Mouse (Mus musculus): Measurements from ENCODE around the gene Ksr1. TPM values are rescaled to one million over a fixed set of nuclear protein-coding genes. Genes with fewer than 3 reads are reported as not detected.
"Not testable (repeated sequence)": the region's sequence is repeated elsewhere in the genome, so short reads cannot be mapped to it uniquely, and the experiment has no call there.

Gene Ksr1
- polyA plus RNA-seq, 1 experiment from 2014 or later = 5.7 TPM

- ATAC-seq (ENCODE audit: insufficient read depth, low FRiP score, low TSS enrichment) = no peak
- no peaks in the 10 kb centered on the region for H3K27me3 ChIP-seq (ENCODE audit: control insufficient read depth, insufficient read depth, low read length)
- H3K9me3 ChIP-seq (ENCODE audit: control insufficient read depth, low read length) = no peaks in the 10 kb centered on the region
- no peaks in the 10 kb centered on the region for H3K4me1 ChIP-seq (ENCODE audit: control insufficient read depth, insufficient read depth, low read length)
- no peak overlapping the region for H3K4me3 ChIP-seq (ENCODE audit: low read depth, low read length)
- no peaks in the 10 kb centered on the region; the same call in 1 of the 2 replicates for H3K36me3 ChIP-seq (ENCODE audit: control insufficient read depth, insufficient read depth, low read length)
- H3K27ac ChIP-seq (ENCODE audit: low read depth, low read length) = no peak overlapping the region
- H3K9ac ChIP-seq (ENCODE audit: low read length) = no peak overlapping the region
- no peak for DNase-seq (ENCODE audit: low spot score)
- WGBS = 93% methylated on average over 2 of the region's 2 CpGs
- no peak overlapping the region for H3K4me2 ChIP-seq (ENCODE audit: low read depth)
These were observed 133.7 kb downstream of the Ksr1 start for GRCm38 (mm10) chr11:79012529-79012928.

GRCm38 (mm10) chr11:79008891-79009290 is 137.3 kb downstream of the Ksr1 start:
- Histone ChIP-seq H3K36me3 (ENCODE audit: control insufficient read depth, insufficient read depth, low read length) (no peaks in the 10 kb centered on the region), H3K27ac (ENCODE audit: low read depth, low read length) (no peak overlapping the region), H3K27me3 (ENCODE audit: control insufficient read depth, insufficient read depth, low read length) (no peaks in the 10 kb centered on the region), H3K9ac (ENCODE audit: low read length) (no peak overlapping the region), H3K4me3 (ENCODE audit: low read depth, low read length) (no peak overlapping the region), H3K4me1 (ENCODE audit: control insufficient read depth, insufficient read depth, low read length) (no peaks in the 10 kb centered on the region), H3K4me2 (ENCODE audit: low read depth) (no peak overlapping the region), H3K9me3 (ENCODE audit: control insufficient read depth, low read length) (no peaks in the 10 kb centered on the region)
- no peak for DNase-seq (ENCODE audit: low spot score)
- 83% methylated on average over 7 of the region's 7 CpGs for WGBS
- ATAC-seq (ENCODE audit: insufficient read depth, low FRiP score, low TSS enrichment) = no peak

- no peak overlapping the region for H3K9ac ChIP-seq (ENCODE audit: low read length)
- DNase-seq (ENCODE audit: low spot score) = no peak
- WGBS = 72% methylated on average over 6 of the region's 6 CpGs
These were observed 138.0 kb downstream of the Ksr1 start for GRCm38 (mm10) chr11:79008007-79008775.

GRCm38 (mm10) chr11:79007356-79007755 is 138.9 kb downstream of the Ksr1 start:
- H3K9me3 ChIP-seq (ENCODE audit: control insufficient read depth, low read length); DNase-seq (ENCODE audit: low spot score); ATAC-seq (ENCODE audit: insufficient read depth, low FRiP score, low TSS enrichment); H3K4me1 ChIP-seq (ENCODE audit: control insufficient read depth, insufficient read depth, low read length); H3K27ac ChIP-seq (ENCODE audit: low read depth, low read length); H3K9ac ChIP-seq (ENCODE audit: low read length); H3K36me3 ChIP-seq (ENCODE audit: control insufficient read depth, insufficient read depth, low read length); H3K4me3 ChIP-seq (ENCODE audit: low read depth, low read length); H3K4me2 ChIP-seq (ENCODE audit: low read depth); H3K27me3 ChIP-seq (ENCODE audit: control insufficient read depth, insufficient read depth, low read length): not testable (repeated sequence)
- WGBS = 92% methylated on average over 3 of the region's 3 CpGs

More at GRCm38 (mm10) chr11:79008007-79008775, 138.0 kb downstream of the Ksr1 start:
- ATAC-seq (ENCODE audit: insufficient read depth, low FRiP score, low TSS enrichment) = no peak
- Histone ChIP-seq H3K9me3 (ENCODE audit: control insufficient read depth, low read length) (no peaks in the 10 kb centered on the region), H3K27me3 (ENCODE audit: control insufficient read depth, insufficient read depth, low read length) (no peaks in the 10 kb centered on the region), H3K36me3 (ENCODE audit: control insufficient read depth, insufficient read depth, low read length) (no peaks in the 10 kb centered on the region), H3K4me1 (ENCODE audit: control insufficient read depth, insufficient read depth, low read length) (no peaks in the 10 kb centered on the region), H3K27ac (ENCODE audit: low read depth, low read length) (no peak overlapping the region), H3K4me2 (ENCODE audit: low read depth) (no peak overlapping the region), H3K4me3 (ENCODE audit: low read depth, low read length) (no peak overlapping the region)

- Histone ChIP-seq H3K4me3 (ENCODE audit: low read depth, low read length) (no peak overlapping the region), H3K36me3 (ENCODE audit: control insufficient read depth, insufficient read depth, low read length) (no peaks in the 10 kb centered on the region), H3K9ac (ENCODE audit: low read length) (no peak overlapping the region), H3K9me3 (ENCODE audit: control insufficient read depth, low read length) (no peaks in the 10 kb centered on the region), H3K27me3 (ENCODE audit: control insufficient read depth, insufficient read depth, low read length) (no peaks in the 10 kb centered on the region), H3K27ac (ENCODE audit: low read depth, low read length) (no peak overlapping the region), H3K4me1 (ENCODE audit: control insufficient read depth, insufficient read depth, low read length) (no peaks in the 10 kb centered on the region), H3K4me2 (ENCODE audit: low read depth) (no peak overlapping the region)
- DNase-seq (ENCODE audit: low spot score) (no peak), ATAC-seq (ENCODE audit: insufficient read depth, low FRiP score, low TSS enrichment) (no peak)
- 74% methylated on average over 5 of the region's 5 CpGs for WGBS
These were observed 139.8 kb downstream of the Ksr1 start for GRCm38 (mm10) chr11:79006417-79006816.

GRCm38 (mm10) chr11:79005578-79006394 is 140.4 kb downstream of the Ksr1 start:
- Histone ChIP-seq H3K9me3 (ENCODE audit: control insufficient read depth, low read length) (no peaks in the 10 kb centered on the region), H3K27me3 (ENCODE audit: control insufficient read depth, insufficient read depth, low read length) (no peaks in the 10 kb centered on the region), H3K27ac (ENCODE audit: low read depth, low read length) (no peak overlapping the region), H3K9ac (ENCODE audit: low read length) (no peak overlapping the region), H3K36me3 (ENCODE audit: control insufficient read depth, insufficient read depth, low read length) (no peaks in the 10 kb centered on the region), H3K4me2 (ENCODE audit: low read depth) (no peak overlapping the region), H3K4me1 (ENCODE audit: control insufficient read depth, insufficient read depth, low read length) (no peaks in the 10 kb centered on the region), H3K4me3 (ENCODE audit: low read depth, low read length) (no peak overlapping the region)
- ATAC-seq (ENCODE audit: insufficient read depth, low FRiP score, low TSS enrichment) (no peak), DNase-seq (ENCODE audit: low spot score) (no peak)
- WGBS = 90% methylated on average over 14 of the region's 14 CpGs

GRCm38 (mm10) chr11:79003769-79004638 is 142.2 kb downstream of the Ksr1 start:
- no peak overlapping the region for H3K9ac ChIP-seq (ENCODE audit: low read length)

GRCm38 (mm10) chr11:79003053-79003768 is 143.0 kb downstream of the Ksr1 start:
- ATAC-seq (ENCODE audit: insufficient read depth, low FRiP score, low TSS enrichment) = no peak
- no peak overlapping the region for H3K4me2 ChIP-seq (ENCODE audit: low read depth)
- no peak overlapping the region for H3K4me3 ChIP-seq (ENCODE audit: low read depth, low read length)
- no peaks in the 10 kb centered on the region for H3K9me3 ChIP-seq (ENCODE audit: control insufficient read depth, low read length)
- H3K27me3 ChIP-seq (ENCODE audit: control insufficient read depth, insufficient read depth, low read length) = no peaks in the 10 kb centered on the region
- H3K36me3 ChIP-seq (ENCODE audit: control insufficient read depth, insufficient read depth, low read length) = no peaks in the 10 kb centered on the region
- H3K9ac ChIP-seq (ENCODE audit: low read length) = no peak overlapping the region
- WGBS = 77% methylated on average over 11 of the region's 11 CpGs
- H3K27ac ChIP-seq (ENCODE audit: low read depth, low read length) = no peak overlapping the region
- DNase-seq (ENCODE audit: low spot score) = no peak
- no peaks in the 10 kb centered on the region for H3K4me1 ChIP-seq (ENCODE audit: control insufficient read depth, insufficient read depth, low read length)

More at GRCm38 (mm10) chr11:79003769-79004638, 142.2 kb downstream of the Ksr1 start:
- Histone ChIP-seq H3K9me3 (ENCODE audit: control insufficient read depth, low read length) (no peaks in the 10 kb centered on the region), H3K4me1 (ENCODE audit: control insufficient read depth, insufficient read depth, low read length) (no peaks in the 10 kb centered on the region), H3K27me3 (ENCODE audit: control insufficient read depth, insufficient read depth, low read length) (no peaks in the 10 kb centered on the region), H3K4me3 (ENCODE audit: low read depth, low read length) (no peak overlapping the region), H3K27ac (ENCODE audit: low read depth, low read length) (no peak overlapping the region), H3K4me2 (ENCODE audit: low read depth) (no peak overlapping the region), H3K36me3 (ENCODE audit: control insufficient read depth, insufficient read depth, low read length) (no peaks in the 10 kb centered on the region)
- no peak for ATAC-seq (ENCODE audit: insufficient read depth, low FRiP score, low TSS enrichment)
- DNase-seq (ENCODE audit: low spot score) = no peak
- 78% methylated on average over 10 of the region's 10 CpGs for whole genome bisulfite sequencing

Data from neural tube, embryonic 11.5 days (tissue).